Mouse (Mus musculus) lung, postnatal 0 days (tissue): ENCODE measurements at regions not wholly inside any gene's neighbourhood (a gene's known extent, or its start where the extent isn't known, plus 50 kb on each side); places are given as distances from the start of the nearest gene placed in this dataset.

ENCODE experiments used
- ATAC-seq: fragments of 200-750 bp; cut with Nextera tagmentation; 2 replicates; pipeline ENCODE4 v1.8.0; 2017; ENCODE audit warnings: moderate library complexity
- DNase-seq: peaks from one replicate; pipeline ENCODE4 v3.0.0-alpha.2; 2016; ENCODE audit warnings: low spot score
- H3K27ac ChIP-seq: fragments of 300-500 bp; sonication (generic); 2 replicates; pipeline ENCODE4 v1.5.1; 2014; ENCODE audit warnings: antibody characterized with exemption, mild to moderate bottlenecking, low read length, mixed read lengths
- H3K27me3 ChIP-seq: fragments of 300-500 bp; sonication (generic); replicated peaks from 2 replicates; pipeline ENCODE4 v1.6.1; 2014; ENCODE audit warnings: low read length, mixed read lengths; ENCODE audit not compliant: insufficient read depth
- H3K36me3 ChIP-seq: fragments of 300-500 bp; sonication (generic); 2 replicates; pipeline ENCODE4 v1.6.1; 2014; ENCODE audit warnings: low read length, mixed read lengths; ENCODE audit not compliant: insufficient read depth
- H3K4me1 ChIP-seq: fragments of 300-500 bp; sonication (generic); 2 replicates; pipeline ENCODE4 v1.6.1; 2014; ENCODE audit warnings: antibody characterized with exemption, low read depth, low read length, mixed read lengths; ENCODE audit not compliant: insufficient read depth
- H3K4me2 ChIP-seq: fragments of 300-500 bp; sonication (generic); replicated peaks from 2 replicates; pipeline ENCODE4 v1.6.1; 2014; ENCODE audit warnings: low read depth, mild to moderate bottlenecking, low read length, moderate library complexity, mixed read lengths
- H3K4me3 ChIP-seq: fragments of 300-500 bp; sonication (generic); 2 replicates; pipeline ENCODE4 v1.5.1; 2014; ENCODE audit warnings: low read depth, low read length
- H3K9ac ChIP-seq: fragments of 300-500 bp; sonication (generic); replicated peaks from 2 replicates; pipeline ENCODE4 v1.6.1; 2014; ENCODE audit warnings: low read depth, mild to moderate bottlenecking
- H3K9me3 ChIP-seq: fragments of 300-500 bp; sonication (generic); 2 replicates; pipeline ENCODE4 v1.6.1; 2016; ENCODE audit warnings: low read length, mixed read lengths
- CTCF ChIP-seq: IDR thresholded peaks from 2 replicates; pipeline ENCODE4 v1.5.1; 2016; ENCODE audit warnings: antibody characterized with exemption, mild to moderate bottlenecking
- EP300 ChIP-seq: IDR thresholded peaks from 2 replicates; pipeline ENCODE4 v1.6.1; 2016; ENCODE audit warnings: antibody characterized with exemption, mild to moderate bottlenecking, control low read depth
- WGBS: fragments of 180-500 bp; shearing (Covaris S2); extraction: QIAGEN DNeasy Blood & Tissue Kit; methylation state at CpG from one replicate; pipeline ENCODE4 v1.1.7; 2014; 5-methylcytosine and 5-hydroxymethylcytosine counted together

DNA sequence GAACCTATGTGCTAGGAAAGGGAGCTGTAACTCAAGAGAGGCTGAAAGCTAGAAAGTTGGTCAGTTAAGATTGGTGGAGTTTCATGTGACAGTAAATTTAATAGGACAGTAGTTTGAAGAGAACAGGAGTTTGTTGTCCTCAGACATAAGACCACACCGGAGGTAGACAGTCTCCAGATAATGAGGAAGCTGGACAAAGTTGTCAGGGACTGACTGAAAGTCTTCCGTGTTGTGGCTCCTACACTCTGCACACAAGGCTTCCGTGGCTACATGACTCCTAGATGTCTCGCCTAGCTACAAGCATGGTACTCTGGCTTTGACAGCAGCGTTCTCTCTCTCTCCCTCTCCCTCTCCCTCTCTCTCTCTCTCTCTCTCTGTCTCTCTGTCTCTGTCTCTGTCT lies 171.9 kb upstream of the Rreb1 start:
- Histone ChIP-seq H3K4me2 (no peak overlapping the region), H3K4me1 (no peaks in the 10 kb centered on the region), H3K27me3 (no peaks in the 10 kb centered on the region), H3K9me3 (no peaks in the 10 kb centered on the region), H3K4me3 (no peak overlapping the region), H3K9ac (no peak overlapping the region), H3K27ac (no peak overlapping the region), H3K36me3 (no peaks in the 10 kb centered on the region)
- ATAC-seq: no peak
- WGBS: 93% methylated on average over 5 of the region's 5 CpGs
- no peak for TF ChIP-seq CTCF
- TF ChIP-seq EP300: no peak
- DNase-seq: no peak

DNA sequence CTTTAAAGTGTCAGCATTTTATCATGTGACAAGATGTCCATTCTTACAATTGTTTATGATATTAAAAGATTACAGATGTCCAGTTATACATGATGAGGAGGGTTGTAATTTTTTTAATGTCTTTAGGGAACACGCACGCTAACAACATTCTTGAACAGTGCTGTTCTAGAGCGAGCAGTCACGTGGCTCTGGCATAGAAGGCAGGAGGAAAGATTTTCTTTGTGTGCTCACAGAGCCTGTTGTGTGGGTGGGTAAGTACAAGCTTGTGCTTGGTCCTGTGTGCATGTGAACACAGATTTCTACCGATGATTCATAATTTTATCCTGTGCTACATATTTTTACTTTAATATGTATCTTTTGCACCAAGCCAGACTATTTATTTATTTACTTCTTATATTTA lies 169.1 kb upstream of the Rreb1 start:
- H3K9me3 ChIP-seq: no peaks in the 10 kb centered on the region
- no peak overlapping the region for H3K27ac ChIP-seq
- H3K27me3 ChIP-seq: no peaks in the 10 kb centered on the region
- TF ChIP-seq CTCF: no peak
- 0 out of 2 replicates have a peak, but pooled peaks have one; percentile 13 for TF ChIP-seq EP300
- H3K36me3 ChIP-seq: no peaks in the 10 kb centered on the region
- no peak overlapping the region for H3K4me3 ChIP-seq
- peak; percentile 68 for ATAC-seq
- H3K9ac ChIP-seq: no peak overlapping the region
- DNase-seq: peak; percentile 37
- H3K4me2 ChIP-seq: no peak overlapping the region
- no peaks in the 10 kb centered on the region for H3K4me1 ChIP-seq
- WGBS: 58% methylated on average over 5 of the region's 5 CpGs

DNA sequence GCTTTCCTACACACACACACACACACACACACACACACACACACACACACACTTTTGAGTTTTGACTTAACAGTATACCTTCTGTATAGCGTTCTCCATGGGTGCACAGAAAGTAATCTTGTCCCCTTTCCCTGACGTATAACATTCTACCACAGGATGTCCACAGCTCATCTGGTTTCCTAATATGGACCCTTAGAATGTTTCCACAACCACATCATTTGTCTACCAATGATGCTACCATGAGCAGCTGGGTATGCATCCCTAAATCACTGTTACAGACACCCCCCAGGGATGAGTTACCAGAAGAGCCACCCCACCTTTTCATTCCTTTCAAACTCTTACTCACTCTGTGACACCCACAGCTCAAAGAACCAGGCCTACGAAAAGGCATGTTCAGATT lies 166.8 kb upstream of the Rreb1 start:
- Histone ChIP-seq H3K36me3 (no peaks in the 10 kb centered on the region), H3K4me2 (no peak overlapping the region), H3K9me3 (no peaks in the 10 kb centered on the region), H3K27me3 (no peaks in the 10 kb centered on the region), H3K27ac (no peak overlapping the region), H3K4me1 (no peaks in the 10 kb centered on the region), H3K9ac (no peak overlapping the region), H3K4me3 (no peak overlapping the region)
- TF ChIP-seq CTCF: no peak
- no peak for TF ChIP-seq EP300
- 88% methylated on average over 3 of the region's 3 CpGs for WGBS
- no peak for ATAC-seq
- DNase-seq: no peak

DNA sequence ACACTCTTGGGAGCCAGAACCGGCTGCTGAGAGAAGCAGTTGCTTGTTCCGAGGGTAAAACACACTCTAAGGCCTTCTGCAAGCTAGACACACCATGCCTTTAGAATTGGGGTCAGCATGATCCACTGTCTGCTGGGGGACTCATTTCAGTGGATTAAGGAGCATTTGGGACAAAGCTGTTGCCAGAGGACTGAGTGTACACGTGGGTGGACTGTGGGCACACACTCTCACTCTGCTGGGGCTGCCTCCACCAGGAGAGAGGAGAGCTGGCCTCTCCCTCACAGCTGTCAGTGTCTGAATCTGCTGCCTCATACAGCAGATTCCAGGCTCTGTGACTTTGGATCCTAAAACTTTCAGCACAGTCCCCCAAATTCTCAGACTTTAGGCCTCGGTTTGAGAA lies 161.2 kb upstream of the Rreb1 start:
- Histone ChIP-seq H3K27me3 (no peaks in the 10 kb centered on the region), H3K4me1 (peaks cover 2% of the 10 kb centered on the region; the same call in 1 of the 2 replicates), H3K4me3 (no peak overlapping the region), H3K9ac (no peak overlapping the region), H3K4me2 (no peak overlapping the region), H3K27ac (no peak overlapping the region), H3K9me3 (no peaks in the 10 kb centered on the region), H3K36me3 (no peaks in the 10 kb centered on the region)
- ATAC-seq (no peak), DNase-seq (no peak)
- WGBS: 68% methylated on average over 4 of the region's 4 CpGs
- TF ChIP-seq EP300: no peak
- no peak for TF ChIP-seq CTCF

DNA sequence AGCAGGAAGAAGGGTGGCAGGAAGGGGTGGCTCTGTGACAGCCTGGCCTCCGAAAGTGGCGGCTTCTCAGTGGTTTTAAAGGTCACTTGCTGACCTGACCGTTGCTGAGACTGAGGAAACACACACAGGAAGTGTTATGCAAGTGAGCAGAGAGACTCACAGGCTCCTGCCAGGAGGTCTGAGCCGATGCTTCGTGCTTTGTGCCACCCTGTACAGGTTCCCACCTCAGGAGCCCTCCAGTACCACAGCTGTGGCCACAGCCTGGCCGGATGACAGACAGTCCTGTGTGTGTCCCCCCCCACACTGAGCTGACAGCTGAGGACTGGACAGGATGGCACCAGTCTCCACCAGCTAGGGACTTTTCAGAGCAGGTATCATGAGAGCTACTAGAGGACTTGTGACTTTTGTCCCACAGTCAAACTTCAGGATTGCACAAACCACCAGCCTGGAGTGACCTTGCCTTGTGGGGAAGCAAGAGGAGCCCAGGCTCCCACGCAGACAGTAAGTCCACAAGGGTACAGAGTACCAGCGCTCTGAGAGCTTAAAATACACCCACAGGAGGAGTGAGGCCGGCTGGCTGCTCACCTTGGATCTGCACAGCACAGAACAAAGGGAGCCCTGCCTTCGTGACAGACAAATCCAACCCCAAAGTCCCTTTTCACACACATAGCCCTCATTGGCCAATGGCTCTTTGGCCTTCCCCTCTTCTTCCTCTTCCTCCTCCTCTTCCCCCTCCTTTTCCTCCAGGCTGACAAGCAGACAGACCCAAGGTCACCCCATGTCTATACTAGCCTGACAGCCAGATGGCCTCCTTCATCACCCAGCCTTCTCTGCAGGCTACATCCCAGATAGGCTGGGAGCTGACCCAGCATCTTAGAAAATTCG lies 158.1 kb upstream of the Rreb1 start:
- H3K9me3 ChIP-seq: no peaks in the 10 kb centered on the region
- no peaks in the 10 kb centered on the region for H3K27me3 ChIP-seq
- no peak overlapping the region for H3K4me2 ChIP-seq
- ATAC-seq (peak; percentile 77), DNase-seq (peak; percentile 87)
- peak overlapping the region; percentile 83 for H3K27ac ChIP-seq
- no peaks in the 10 kb centered on the region for H3K36me3 ChIP-seq
- H3K4me3 ChIP-seq: no peak overlapping the region
- 25% methylated on average over 11 of the region's 11 CpGs for WGBS
- peaks cover 2% of the 10 kb centered on the region; the same call in 1 of the 2 replicates for H3K4me1 ChIP-seq
- no peak overlapping the region for H3K9ac ChIP-seq
- TF ChIP-seq EP300 (peak; percentile 54; the same call in 1 of the 2 replicates), CTCF (no peak; the same call in 1 of the 2 replicates)

DNA sequence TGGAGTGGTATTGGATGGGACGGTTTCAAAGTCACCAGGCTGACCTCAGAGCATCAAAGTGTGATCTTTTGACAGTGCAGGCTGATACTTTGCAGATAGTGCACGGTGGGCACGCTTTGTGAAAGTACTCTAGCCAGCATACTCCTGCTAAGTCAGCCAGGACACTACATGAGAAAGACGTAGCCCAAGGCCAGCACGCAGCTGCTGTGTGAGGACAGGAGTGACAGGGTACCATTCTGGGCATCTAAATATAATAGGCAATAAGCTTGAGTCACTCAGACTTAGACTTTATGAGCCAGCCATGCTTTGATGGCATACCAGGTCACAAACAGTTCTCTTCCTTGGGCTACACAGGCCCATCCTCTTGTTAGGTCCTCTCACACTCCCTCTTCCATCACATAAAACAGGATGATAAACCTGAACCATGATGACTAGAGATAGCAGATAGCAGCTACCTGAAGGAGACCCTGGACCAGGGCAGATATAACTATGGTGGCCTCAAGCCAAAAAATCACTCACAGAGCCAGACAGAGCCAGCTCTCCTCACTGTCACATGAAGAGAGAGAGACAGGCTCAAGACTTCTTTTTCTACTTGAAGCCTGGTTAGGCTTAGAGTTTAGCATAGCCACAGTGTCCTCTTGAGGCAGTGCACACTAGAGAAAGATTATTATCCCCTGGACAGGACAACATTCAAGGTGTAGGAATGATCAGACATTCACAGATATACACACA lies 156.7 kb upstream of the Rreb1 start:
- Histone ChIP-seq H3K27me3 (no peaks in the 10 kb centered on the region), H3K4me3 (no peak overlapping the region), H3K9ac (no peak overlapping the region), H3K9me3 (no peaks in the 10 kb centered on the region), H3K27ac (no peak overlapping the region), H3K4me2 (no peak overlapping the region), H3K4me1 (peaks cover 2% of the 10 kb centered on the region; the same call in 1 of the 2 replicates), H3K36me3 (no peaks in the 10 kb centered on the region)
- DNase-seq (no peak), ATAC-seq (no peak)
- 76% methylated on average over 5 of the region's 5 CpGs for WGBS
- TF ChIP-seq CTCF (peak; percentile 16; the same call in 1 of the 2 replicates), EP300 (no peak)
